Mouse (Mus musculus) C2C12 (cell line): ENCODE measurements around the gene Coro1c.

Experiments
- CEBPB ChIP-seq: IDR thresholded peaks from one replicate; pipeline ENCODE4 v1.6.1; 2011; ENCODE audit warnings: low read depth, mild to moderate bottlenecking, control low read depth, moderate library complexity
- CTCF ChIP-seq: IDR thresholded peaks from one replicate; pipeline ENCODE4 v1.5.1; 2011; ENCODE audit not compliant: control insufficient read depth, insufficient read depth, insufficient read length
- FOSL1 ChIP-seq: IDR thresholded peaks from one replicate; pipeline ENCODE4 v1.8.0; 2011; ENCODE audit warnings: mild to moderate bottlenecking, low read length; ENCODE audit not compliant: poor library complexity, insufficient read depth, severe bottlenecking
- MAX ChIP-seq: IDR thresholded peaks from one replicate; pipeline ENCODE4 v1.6.1; 2011; ENCODE audit warnings: mild to moderate bottlenecking, control low read depth
- MYOD1 ChIP-seq: IDR thresholded peaks from one replicate; pipeline ENCODE4 v1.6.1; 2011; ENCODE audit warnings: low read depth; ENCODE audit not compliant: control insufficient read depth, insufficient read length
- USF1 ChIP-seq: IDR thresholded peaks from one replicate; pipeline ENCODE4 v1.6.1; 2011; ENCODE audit warnings: low read depth, mild to moderate bottlenecking, control low read depth, moderate library complexity

DNA sequence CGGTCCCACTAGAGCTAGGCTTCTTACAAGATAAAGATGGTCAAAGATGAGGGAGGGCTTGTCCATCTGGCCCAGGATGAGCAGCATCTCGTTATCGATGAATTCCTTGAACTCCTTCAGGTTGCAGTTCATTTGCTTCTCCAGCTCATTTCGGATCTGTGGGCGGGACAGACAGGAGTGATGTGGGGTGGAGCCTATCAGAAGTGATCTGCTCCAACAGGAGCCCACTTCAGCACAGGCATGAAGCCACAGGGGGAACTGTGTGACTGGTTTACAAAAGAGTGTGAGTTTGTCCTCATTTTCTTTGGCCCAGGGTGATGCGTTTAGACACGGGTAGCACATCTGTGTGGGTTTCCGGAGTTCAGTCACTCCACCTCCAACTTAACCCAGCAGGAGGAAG is 47.1 kb upstream of the Coro1c start:
- TF ChIP-seq MAX (no peak), CTCF (no peak), CEBPB (no peak), FOSL1 (no peak), MYOD1 (no peak), USF1 (no peak)
